Mouse (Mus musculus) liver, postnatal 0 days (tissue): ENCODE measurements around the gene Adamtsl3.

ENCODE experiments used
- CTCF ChIP-seq: sonication (generic); IDR thresholded peaks from 2 replicates; pipeline ENCODE4 v1.5.1; 2016; ENCODE audit warnings: antibody characterized with exemption, low read depth
- EP300 ChIP-seq: IDR thresholded peaks from 2 replicates; pipeline ENCODE4 v1.6.1; 2016; ENCODE audit warnings: antibody characterized with exemption, low read depth, mild to moderate bottlenecking

- TF ChIP-seq CTCF (no peak), EP300 (no peak)
Measured at GRCm38 (mm10) chr7:82382843-82383535, 47.5 kb downstream of the Adamtsl3 start.
